Mouse (Mus musculus): ENCODE measurements around the gene Map3k1.

- TF ChIP-seq CHD1 (IDR thresholded peaks at IDR 0.05; ENCODE audit: low read depth, low read length), result no peak
- TF ChIP-seq POLR2A (IDR thresholded peaks at IDR 0.05; ENCODE audit: low read depth, low read length), result peak; percentile 49
- TF ChIP-seq CHD2 (IDR thresholded peaks at IDR 0.05; ENCODE audit: low read length), result 0 out of 2 replicates have a peak, but pooled peaks have one; percentile 33
- TF ChIP-seq USF2 (conservative IDR thresholded peaks at IDR 0.05; ENCODE audit: low read depth, low read length), result no peak
Measured at GRCm38 (mm10) chr13:111797021-111797420, 11.8 kb downstream of the Map3k1 start.
